Mouse (Mus musculus): ENCODE data around the gene Tnfrsf4.
A peak's percentile ranks its signal among the peaks of the same experiment; 100 is the strongest.

Gene Tnfrsf4

DNA sequence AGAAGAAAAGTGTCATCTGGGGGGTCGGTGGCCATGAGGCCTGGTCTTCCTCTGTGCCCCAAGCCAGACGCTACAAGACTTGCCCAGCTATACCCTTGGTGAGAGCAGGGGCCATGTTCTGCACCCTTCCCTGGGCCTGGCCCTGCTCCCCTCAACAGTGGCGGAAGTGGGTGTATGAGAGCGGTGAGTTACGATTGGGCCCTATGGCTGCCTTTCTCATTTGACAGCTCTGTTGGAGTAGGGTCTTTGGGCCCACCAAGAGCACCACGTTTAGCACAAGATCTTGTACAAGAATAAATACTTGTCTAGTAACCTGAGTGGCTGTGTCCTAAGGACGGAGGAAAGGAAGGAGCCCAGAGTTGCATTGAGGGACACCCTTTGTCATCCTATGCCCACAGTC lies 14.9 kb downstream of the Tnfrsf4 start:
- DNase-seq (ENCODE audit: low read depth) = no peak

- no peak for DNase-seq (ENCODE audit: low read depth)
These were observed 17.0 kb downstream of the Tnfrsf4 start for GRCm38 (mm10) chr4:156030651-156031118.

GRCm38 (mm10) chr4:156031255-156031592 lies 17.6 kb downstream of the Tnfrsf4 start:
- no peak for DNase-seq (ENCODE audit: low read depth)

GRCm38 (mm10) chr4:156031593-156032391 lies 18.1 kb downstream of the Tnfrsf4 start:
- peak; percentile 91 for DNase-seq (ENCODE audit: low read depth)

GRCm38 (mm10) chr4:156032856-156033255 lies 19.2 kb downstream of the Tnfrsf4 start:
- peak; percentile 58 for DNase-seq (ENCODE audit: low read depth)

GRCm38 (mm10) chr4:156033476-156034119 lies 20.0 kb downstream of the Tnfrsf4 start:
- peak; percentile 90 for DNase-seq (ENCODE audit: low read depth)

- DNase-seq (ENCODE audit: low read depth) = no peak
These were observed 20.7 kb downstream of the Tnfrsf4 start for GRCm38 (mm10) chr4:156034301-156034700.

DNA sequence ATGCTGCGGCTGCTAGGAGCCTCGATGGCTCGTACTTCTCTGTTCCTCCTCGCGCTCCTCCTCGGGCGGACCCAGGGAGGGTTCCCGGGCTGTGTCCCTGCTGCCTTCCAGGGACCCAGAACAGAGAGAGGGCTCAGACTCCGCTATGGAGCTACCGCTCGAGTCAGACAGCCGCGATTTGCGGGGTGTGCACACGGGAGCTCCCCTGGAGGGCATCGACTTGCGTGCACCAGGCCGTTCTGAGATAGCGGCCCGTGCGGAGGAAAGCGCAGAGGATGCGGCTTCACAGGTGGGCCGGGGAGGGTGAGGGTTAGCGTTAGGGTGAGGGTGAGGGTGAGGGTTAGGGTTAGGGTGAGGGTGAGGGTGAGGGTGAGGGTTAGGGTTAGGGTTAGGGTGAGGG lies 21.3 kb downstream of the Tnfrsf4 start:
- DNase-seq (ENCODE audit: low read depth) = no peak

- no peak for DNase-seq (ENCODE audit: low read depth)
These were observed 31.1 kb downstream of the Tnfrsf4 start for GRCm38 (mm10) chr4:156044754-156045153.

GRCm38 (mm10) chr4:156049779-156050178 lies 36.1 kb downstream of the Tnfrsf4 start:
- peak; percentile 5 for DNase-seq (ENCODE audit: low read depth)

GRCm38 (mm10) chr4:156050391-156050980 lies 36.8 kb downstream of the Tnfrsf4 start:
- DNase-seq (ENCODE audit: low read depth) = peak; percentile 40

DNA sequence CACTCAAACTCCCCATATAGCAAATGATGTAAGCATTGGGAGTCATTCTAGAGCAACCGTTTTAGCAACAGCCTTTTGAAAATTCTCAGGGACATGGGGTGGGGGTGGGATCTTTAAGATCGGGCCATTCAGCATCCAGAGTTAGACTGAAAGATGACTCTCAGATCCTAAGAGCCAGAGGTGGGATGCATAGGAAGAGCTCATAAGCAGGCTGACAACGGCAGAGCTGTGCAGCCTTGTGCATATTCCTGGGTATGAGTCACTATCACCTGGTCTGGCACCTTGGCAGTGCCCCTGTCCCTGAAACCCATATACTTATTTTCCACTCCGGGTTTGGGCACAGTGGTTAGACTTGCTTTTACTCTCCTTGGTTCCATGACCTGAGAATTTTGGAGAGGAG lies 39.5 kb downstream of the Tnfrsf4 start:
- DNase-seq (ENCODE audit: low read depth) = no peak

DNA sequence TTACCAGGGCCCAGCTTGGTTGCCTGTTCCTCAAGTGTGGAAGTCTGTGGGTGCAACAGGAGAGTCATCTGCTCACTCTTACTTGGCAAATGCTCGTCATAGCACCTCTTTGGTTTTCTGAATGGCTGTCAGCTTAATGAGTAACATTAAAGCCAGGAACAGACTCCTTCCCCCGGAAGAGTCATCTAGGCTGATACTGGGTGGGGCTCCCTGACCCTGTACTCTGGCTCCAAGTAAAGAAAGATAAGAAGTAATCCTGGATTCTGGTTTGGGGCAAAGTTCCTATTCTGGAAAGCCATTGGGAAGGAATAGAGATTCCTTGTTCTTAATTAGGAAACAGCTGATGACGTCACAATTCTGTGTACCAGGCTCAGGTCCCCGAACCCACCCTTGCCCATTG lies 40.5 kb downstream of the Tnfrsf4 start:
- DNase-seq (ENCODE audit: low read depth) = no peak

DNA sequence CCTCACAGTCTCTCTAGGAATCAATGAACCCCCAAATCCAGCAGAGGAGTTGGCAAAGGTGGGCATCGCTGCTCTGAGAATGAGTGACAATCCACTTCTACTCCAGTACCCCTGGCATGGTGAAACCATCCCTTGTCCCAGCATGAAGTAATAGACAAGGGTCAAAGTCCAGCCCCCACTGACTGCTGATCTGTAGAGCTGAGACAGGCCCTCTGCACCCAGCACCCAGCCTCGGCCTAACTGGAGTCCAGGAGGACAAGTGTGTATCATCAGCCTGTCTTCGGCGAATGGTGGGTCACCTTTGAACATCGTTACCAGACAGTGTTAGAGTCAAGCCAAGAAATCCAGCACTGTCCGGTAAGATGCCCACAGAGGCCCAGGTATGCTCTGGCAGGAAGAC lies 41.0 kb downstream of the Tnfrsf4 start:
- DNase-seq (ENCODE audit: low read depth) = no peak

GRCm38 (mm10) chr4:156055173-156055572 lies 41.5 kb downstream of the Tnfrsf4 start:
- DNase-seq (ENCODE audit: low read depth) = no peak

DNA sequence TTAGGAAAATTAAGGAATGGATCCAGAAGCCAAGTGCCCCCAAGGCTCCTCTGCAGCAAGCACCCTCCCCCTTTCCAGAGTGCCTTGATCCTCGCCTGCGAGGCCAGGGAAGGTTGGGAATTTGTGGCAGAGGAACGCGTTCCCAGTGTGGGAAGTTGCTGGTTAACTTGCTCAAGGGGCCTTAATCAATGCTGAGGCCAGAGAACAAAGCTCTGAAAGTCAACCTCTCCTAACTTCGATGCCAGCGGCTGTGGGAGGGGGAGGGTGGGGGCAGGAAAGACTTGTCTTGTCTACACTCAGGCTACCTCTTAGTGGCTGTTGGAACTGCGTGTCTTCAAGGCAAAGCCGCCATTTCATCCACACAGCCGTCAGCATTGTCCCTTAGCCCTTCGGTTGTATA lies 44.1 kb downstream of the Tnfrsf4 start:
- no peak for DNase-seq (ENCODE audit: low read depth)

GRCm38 (mm10) chr4:156058826-156059225 lies 45.2 kb downstream of the Tnfrsf4 start:
- no peak for DNase-seq (ENCODE audit: low read depth)

GRCm38 (mm10) chr4:156059261-156059660 lies 45.6 kb downstream of the Tnfrsf4 start, which contains the start of gene Ttll10:
TSS of gene Ttll10 (minus strand) at chr4:156059414.
- no peak for DNase-seq (ENCODE audit: low read depth)

GRCm38 (mm10) chr4:156059713-156060112 lies 46.1 kb downstream of the Tnfrsf4 start:
- no peak for DNase-seq (ENCODE audit: low read depth)

- DNase-seq (ENCODE audit: low read depth) = no peak
These were observed 50.3 kb downstream of the Tnfrsf4 start for GRCm38 (mm10) chr4:156063861-156064509.

- DNase-seq (ENCODE audit: low read depth) = no peak
These were observed 50.9 kb downstream of the Tnfrsf4 start for GRCm38 (mm10) chr4:156064510-156064897.

DNA sequence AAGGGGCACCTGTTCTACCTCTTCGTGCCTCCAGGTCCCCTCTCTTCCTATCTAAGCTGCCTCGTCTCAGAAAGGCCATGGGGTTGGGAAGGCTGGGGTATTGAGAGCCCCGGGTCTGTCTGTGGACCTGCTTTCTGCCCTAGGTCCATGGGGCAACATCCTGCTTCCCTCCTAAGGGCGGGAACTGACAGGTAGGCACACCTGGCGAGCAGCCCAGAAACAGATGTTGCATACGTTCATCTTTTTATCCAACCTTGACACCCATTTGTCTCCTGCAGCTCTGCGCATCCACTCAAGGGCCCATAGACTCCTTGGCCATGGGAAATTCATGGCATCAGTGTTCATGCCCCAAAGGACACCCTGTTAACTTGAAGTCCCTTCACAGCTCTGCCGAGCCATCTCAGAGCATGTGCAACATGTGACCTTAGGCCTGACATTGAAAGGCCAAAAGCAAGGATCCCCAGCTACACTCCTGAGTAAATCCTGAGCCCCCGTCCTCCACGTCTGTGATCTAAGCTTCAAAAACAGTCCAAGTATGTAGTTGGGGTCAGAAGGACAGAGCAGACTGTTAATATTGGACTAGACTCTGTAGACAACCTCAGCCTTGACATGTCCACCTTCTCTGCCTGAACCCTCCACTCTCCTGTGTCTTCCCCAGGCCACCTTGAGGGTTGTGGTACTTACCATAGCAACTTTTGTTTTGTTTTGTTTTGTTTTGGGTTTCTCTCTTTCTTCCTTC lies 51.7 kb downstream of the Tnfrsf4 start:
- DNase-seq (ENCODE audit: low read depth) = no peak

Measured in 416B (cell line).